Mouse (Mus musculus) cerebellum, postnatal 25 days (tissue): ENCODE data around the gene Cplx1.
"Not testable (repeated sequence)": the region's sequence is repeated elsewhere in the genome, so short reads cannot be mapped to it uniquely, and the experiment has no call there.

ENCODE experiments used
- DNase-seq, 2 experiments: peaks; one replicate each; pipeline ENCODE4 v3.0.0; 2021; ENCODE audit warnings: mixed read lengths in 2 of 2

The Cplx1 gene

GRCm38 (mm10) chr5:108515581-108516361 is 34.1 kb downstream of the Cplx1 start:
- DNase-seq, result peak; percentile 88 to 89

GRCm38 (mm10) chr5:108502286-108502685 is 47.5 kb downstream of the Cplx1 start:
- DNase-seq, result no peak

DNA sequence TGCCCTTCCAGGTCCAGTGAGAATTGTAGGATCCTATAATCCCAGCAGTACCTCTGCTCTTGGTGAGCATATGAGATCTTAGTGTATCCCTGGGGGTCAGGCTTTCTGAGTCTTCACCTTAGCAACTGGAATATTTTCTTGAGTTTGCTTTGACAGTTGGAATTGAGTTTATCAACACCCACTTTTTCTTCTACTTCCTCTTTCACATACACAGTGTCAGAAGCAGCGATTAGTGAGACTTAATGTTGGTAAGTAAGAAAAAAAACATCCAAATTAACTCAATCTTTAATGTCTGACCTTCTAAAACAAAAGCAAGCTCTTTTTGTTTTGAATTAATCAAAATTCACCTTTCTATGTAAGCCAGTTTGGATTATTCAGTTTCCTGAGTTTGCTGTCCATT is 48.3 kb downstream of the Cplx1 start:
- no peak for DNase-seq

DNA sequence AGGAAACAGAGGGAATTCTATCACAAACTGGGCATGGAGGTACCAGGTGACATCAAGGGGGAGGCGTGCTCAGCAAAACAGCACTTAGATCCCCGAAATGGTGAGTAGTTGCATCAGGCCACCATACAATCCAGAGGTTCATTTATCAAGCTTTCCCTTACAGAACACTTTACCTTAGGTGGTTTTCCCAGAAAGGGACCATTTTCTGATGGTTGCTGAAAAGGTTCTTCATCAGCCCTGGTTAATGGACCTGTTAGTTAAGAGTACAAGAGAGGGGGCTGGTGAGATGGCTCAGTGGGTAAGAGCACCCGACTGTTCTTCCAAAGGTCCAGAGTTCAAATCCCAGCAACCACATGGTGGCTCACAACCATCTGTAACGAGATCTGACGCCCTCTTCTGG is 63.7 kb downstream of the Cplx1 start:
- DNase-seq, result not testable (repeated sequence)

GRCm38 (mm10) chr5:108485239-108485638 is 64.6 kb downstream of the Cplx1 start:
- DNase-seq, result peak; percentile 58 to 71

DNA sequence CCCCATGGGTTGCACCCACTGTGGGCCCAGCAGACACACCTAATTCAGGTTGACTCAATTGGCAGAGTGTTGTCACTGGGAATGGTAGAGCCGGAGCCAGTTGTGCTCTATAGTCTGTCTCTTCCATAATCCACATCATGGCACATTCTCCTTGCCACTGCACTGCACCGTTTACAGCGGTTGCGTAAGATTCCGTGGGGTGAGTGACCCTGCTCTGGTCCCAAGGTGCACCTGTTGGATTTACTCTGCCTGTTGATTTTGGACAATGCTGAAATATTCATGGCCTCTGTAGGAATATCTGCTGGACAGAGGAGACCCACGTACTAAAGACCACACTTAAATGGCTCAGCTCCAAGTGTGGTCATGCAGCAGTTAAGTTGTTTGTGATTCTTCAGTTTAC is 66.8 kb downstream of the Cplx1 start:
- DNase-seq, result no peak

DNA sequence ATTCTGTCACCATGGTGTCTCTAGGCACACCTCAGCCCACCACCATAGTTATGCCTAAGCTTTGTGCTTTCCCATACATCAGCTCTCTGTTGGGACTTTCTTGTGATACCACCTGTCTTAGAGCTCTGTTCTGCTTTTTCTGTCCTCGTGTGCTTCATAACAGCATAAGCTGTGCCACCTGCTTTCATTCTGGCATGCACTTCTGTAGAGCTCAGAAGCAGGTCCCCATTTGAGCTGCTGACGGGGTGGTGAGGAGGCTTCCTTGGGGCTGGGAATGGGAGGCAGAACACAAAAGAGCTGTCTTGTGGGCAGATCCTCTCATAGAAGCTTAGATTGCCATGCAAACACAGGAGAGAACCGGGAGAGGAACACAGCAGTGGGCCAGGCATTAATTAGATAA is 73.8 kb downstream of the Cplx1 start:
- DNase-seq, result no peak

- DNase-seq, result no peak
These were observed 76.1 kb downstream of the Cplx1 start for GRCm38 (mm10) chr5:108473737-108474136.

DNA sequence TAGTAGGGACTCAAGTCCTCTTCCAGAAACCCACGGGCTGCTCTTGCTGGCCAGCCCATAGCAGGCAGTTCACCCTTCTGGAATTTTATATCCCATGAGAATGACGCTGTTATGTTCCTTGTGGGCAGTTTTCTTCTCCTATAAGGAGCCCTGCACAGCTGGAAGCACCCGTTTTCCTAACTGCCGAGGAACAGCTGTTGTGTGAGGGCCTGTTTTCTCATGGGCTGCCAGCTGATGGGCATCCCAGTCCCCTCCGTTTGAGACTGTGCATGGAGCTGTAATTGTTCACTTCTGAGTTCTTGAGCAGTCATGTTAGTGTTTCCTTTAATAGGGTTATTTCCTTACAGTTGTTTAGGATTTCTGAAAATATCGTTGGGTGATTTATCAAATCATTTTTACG is 80.2 kb downstream of the Cplx1 start:
- no peak for DNase-seq
